Mouse (Mus musculus): Measurements from ENCODE around the gene Dnajb3.

DNA sequence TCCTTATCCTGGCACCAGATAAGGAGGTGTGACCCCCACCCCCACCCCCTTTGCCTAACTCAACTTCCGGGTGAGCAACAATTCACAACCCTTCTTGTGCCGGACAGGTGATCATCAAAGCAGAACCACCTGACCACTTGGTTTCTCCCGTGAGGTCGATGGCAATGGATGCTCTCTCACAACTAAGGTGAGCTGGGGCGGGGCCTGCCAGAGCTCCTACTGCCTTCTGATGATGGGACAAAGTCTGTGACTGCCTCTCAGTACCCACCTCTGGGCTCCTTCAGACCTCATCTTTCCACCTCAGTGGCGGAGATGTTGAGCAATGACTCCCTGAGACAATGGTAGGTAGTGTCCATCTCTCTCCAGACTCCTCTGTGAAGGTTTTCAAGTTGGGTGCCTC lies 40.3 kb upstream of the Dnajb3 start:
- TF ChIP-seq CTCF (IDR thresholded peaks at IDR 0.05; ENCODE audit: low read depth, low read length) = no peak
- TF ChIP-seq POLR2A (IDR thresholded peaks at IDR 0.05; ENCODE audit: extremely low read depth, insufficient read depth, low read length) = no peak
